Mouse (Mus musculus) cerebellum, adult (tissue): ENCODE measurements around the gene Adtrp.
A peak's percentile ranks its signal among the peaks of the same experiment; 100 is the strongest.

Experiments used
- ATAC-seq: cut with Nextera tagmentation; 2 replicates; pipeline ENCODE4 v1.9.2; 2017; ENCODE audit warnings: mild to moderate bottlenecking, moderate library complexity, mixed read lengths; ENCODE audit not compliant: insufficient number of reproducible peaks, low FRiP score, low TSS enrichment

The Adtrp gene

GRCm38 (mm10) chr13:41833614-41834139 is 13.8 kb downstream of the Adtrp start:
- ATAC-seq = no peak

DNA sequence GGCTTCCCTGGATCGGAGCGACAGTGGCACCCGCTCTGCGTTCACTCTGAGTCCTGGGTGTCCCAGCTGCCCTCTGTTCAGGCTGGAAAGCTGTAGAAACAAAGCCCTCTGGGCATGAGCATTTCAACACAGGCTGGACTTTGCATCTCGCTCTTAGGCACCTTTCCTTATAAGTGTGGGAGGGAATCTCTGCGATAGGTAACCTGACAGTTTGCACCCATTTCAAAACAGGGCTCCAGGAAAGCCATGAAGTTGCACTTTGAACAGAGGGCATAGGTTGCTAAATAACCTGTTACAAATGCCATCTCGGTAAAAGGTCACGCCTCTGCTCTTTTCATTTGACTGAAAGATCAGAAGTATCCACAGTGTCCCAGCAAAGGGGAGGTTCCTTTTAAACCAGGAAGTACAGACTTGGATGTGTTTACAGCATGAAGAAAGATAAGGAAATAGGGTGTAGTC is 19.2 kb downstream of the Adtrp start:
- no peak for ATAC-seq

GRCm38 (mm10) chr13:41827581-41827980 is 19.9 kb downstream of the Adtrp start:
- ATAC-seq = no peak

DNA sequence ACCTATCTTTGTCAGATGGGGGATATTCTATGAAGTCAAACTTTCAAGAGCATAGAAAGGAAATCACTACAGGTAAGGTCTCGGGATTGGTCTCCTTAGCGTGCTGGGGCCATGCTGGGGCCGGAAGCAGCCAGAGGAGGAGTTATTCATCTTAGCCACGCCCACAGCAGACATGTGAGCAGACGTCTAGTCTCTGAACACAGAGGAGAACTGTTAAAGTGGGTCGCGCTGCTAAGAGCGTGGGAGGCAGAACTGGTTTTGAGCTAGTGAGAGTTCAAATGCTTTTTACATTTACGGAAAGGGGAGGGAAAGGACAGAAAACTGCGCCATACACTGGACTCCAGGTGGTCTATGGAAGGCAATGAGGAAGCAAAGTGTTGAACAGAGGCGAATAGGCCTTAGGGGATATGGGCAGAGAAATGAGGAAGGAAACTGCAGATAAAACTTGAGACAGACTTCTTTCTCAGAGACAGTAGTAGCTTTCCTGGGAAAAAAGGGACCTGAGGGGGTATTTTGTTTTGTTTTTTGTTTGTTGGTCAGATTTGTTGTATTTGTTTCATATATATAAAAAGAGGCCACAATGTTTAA is 22.0 kb downstream of the Adtrp start:
- no peak for ATAC-seq

- no peak for ATAC-seq
Observed at GRCm38 (mm10) chr13:41823077-41823476, 24.4 kb downstream of the Adtrp start.

DNA sequence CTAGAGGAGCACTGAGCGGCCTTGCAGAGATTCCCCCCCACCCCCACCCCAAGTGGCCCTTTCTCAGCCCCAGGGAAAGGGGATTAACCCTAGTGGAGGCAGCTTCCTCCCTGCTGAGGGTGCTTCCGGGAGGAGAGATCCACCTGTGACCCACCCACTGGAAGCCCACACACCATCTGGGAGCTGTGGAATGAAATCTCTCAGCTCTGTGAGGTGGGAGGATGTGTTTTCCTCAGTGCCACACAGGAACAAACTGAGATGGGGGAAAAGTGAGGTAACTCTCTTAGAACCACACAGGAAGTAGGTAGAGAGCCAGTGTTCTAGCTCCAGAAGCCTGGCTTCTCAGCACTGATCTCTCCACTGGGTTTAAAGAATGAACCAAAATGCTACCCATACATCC is 24.9 kb downstream of the Adtrp start:
- no peak for ATAC-seq

DNA sequence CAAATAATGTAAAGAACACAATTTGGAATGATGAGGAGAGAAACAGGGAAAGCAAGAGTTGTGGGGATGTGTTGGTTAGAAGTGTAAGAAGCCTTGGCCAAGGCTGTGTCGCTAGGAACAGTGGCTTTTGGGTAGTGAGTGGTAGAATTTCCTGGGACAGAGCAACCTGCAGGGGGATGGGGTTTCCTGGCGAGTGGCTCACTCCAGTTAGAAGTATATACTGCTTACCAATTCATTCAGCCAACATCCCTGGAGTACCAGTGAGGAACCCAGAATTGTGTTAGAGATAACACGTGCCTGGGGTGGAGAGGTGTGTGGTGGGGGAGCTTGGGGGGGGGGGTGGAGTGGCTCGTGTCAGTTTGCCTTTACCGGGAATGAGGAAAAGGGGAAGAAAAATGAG is 25.4 kb downstream of the Adtrp start:
- ATAC-seq = no peak

DNA sequence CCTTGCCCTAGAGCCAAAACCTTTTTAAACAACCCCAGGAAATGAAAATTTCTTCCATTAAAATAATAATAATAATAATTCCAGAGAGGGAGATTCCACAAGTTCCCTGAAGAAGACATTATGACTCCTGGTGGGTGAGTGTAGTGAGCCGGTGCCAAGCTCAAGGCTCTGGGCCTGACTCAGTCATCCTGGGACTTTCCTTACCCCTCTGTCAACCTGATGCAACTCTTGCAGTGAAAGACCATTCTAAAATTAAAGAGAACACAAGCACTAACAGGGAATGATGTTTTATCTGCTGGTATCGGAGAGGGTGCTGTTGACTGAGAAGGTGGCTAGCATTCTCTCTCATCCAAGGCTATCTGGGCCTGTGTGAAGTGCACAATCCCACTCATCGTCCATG is 26.5 kb downstream of the Adtrp start:
- ATAC-seq = no peak

DNA sequence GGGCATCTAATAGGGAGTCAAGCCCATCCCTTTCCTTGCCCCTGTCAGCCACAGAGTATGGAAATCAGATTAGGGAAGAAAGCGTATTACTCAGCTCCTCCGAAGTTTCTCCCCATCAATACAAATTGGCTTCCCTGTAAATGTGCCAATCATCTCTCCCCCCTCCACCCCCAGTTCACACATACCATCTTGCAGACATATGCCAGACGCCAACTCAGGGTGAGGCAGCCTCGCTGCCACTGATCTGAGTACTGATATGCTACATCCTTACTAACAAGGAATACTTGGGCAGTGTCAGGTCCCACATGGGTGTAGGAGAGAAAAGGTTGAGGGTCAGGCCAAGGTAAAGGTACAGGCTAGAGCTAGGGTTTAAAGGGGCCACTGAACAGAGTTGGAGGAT is 27.6 kb downstream of the Adtrp start:
- ATAC-seq = no peak

DNA sequence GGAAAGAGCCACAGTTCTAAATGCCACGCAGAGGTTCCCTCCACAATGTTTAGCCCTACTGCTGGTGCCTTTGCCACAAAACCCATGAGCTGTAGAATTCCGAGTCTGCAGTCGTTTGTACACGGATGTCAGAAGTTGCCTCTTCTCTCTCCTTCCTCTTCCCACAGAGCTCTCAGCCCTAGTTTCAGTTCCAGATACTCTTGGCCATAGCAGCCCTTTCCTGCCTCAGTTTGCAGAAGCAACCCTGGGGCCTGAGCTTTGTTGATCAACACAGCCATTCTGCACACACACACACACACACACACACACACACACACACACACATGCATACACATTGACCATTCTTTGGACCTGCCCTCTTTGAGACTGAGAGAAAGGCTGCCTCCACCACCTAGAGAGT is 28.0 kb downstream of the Adtrp start:
- no peak for ATAC-seq

GRCm38 (mm10) chr13:41817583-41817982 is 29.9 kb downstream of the Adtrp start:
- ATAC-seq = no peak

DNA sequence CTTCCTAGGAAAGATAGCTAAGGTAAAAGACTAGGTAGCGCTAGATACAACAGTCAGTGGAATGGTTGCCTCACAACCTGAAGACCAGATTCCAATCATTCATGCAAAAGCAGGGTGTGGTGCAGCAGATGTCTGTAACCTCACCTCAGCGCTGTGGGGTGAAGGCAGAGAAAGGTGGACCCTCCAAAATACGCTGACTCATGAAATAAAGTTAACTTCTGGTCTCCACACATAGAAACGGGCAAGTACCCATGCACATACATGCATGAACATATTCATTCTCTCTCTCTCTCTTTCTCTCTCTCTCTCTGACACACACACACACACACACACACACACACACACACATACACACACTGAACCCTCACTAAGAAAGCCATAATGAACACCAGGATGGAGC is 30.8 kb downstream of the Adtrp start:
- ATAC-seq = no peak

GRCm38 (mm10) chr13:41810776-41811175 is 36.7 kb downstream of the Adtrp start:
- no peak for ATAC-seq

GRCm38 (mm10) chr13:41807815-41808214 is 39.7 kb downstream of the Adtrp start:
- ATAC-seq = no peak

- ATAC-seq = no peak
Observed at GRCm38 (mm10) chr13:41807300-41807699, 40.2 kb downstream of the Adtrp start.

GRCm38 (mm10) chr13:41805138-41805820 is 42.2 kb downstream of the Adtrp start:
- no peak for ATAC-seq

DNA sequence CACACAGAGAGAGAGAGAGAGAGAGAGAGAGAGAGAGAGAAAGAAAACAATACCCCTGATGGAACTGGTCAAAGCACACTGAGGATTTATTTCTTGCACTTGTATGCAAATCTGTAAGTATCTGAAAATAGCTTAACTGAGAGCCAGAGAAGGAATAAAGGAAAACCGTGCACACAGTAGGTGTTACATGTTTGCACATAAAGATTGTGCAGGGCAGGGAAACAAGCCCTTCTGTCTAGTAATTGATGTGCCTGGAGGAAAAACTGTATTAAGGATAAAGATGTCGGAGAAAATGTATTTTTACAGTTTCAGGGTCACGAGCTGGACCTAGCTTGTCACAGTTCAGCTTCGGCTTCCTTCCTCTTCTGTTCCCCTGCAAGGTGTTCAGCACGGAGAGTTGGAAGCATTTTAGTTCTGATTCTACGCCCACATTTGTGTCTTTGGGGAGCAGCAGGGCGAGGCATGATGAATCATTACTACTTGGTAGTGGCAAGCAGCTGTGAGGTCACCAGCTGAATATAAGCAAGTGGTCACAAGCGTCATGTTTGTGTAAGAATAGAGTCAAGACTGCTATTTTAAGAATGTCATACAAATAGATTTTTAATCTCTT is 43.7 kb downstream of the Adtrp start:
- no peak for ATAC-seq

DNA sequence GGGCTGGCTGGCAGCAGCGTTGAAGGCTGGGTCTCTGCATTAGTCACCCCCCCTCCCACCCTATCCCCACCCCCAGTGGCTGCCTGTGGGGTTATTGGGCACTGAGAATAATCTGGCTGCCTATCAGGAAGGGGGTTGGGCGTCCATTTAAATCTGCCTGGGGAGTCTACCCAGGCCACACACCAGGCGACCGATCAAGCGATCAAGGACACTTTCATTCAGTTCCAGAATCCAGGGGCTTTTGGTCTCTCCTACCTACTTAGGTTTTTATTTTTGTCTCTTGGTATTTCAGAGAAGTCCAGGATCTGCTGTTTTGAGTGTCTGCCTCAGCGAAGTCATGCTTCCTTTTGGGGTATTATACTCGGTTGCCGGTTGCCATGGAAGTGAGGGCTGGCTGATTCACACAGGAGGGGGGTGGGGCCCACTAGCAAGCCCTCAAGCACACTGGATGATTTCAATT is 46.3 kb downstream of the Adtrp start:
- ATAC-seq = peak; percentile 36; the same call in 1 of the 2 replicates

GRCm38 (mm10) chr13:41792849-41793248 is 54.6 kb downstream of the Adtrp start:
- ATAC-seq = no peak

- ATAC-seq = no peak
Observed at GRCm38 (mm10) chr13:41787863-41788536, 59.5 kb downstream of the Adtrp start.

- ATAC-seq = no peak
Observed at GRCm38 (mm10) chr13:41786640-41787039, 60.8 kb downstream of the Adtrp start.
